Mouse (Mus musculus) induced T-regulatory cell, adult 2 months (primary cell): ENCODE data around the gene Thtpa.

ENCODE experiments used
- DNase-seq: peaks from one replicate; pipeline ENCODE4 v3.0.0-alpha.2; 2012; ENCODE audit warnings: low read depth

Thtpa gene

GRCm38 (mm10) chr14:55139313-55139712 is 44.7 kb downstream of the Thtpa start:
- no peak for DNase-seq

- no peak for DNase-seq
Observed at GRCm38 (mm10) chr14:55146324-55146723, 51.7 kb downstream of the Thtpa start.

- peak; percentile 14 for DNase-seq
Observed at GRCm38 (mm10) chr14:55146829-55147401, 52.3 kb downstream of the Thtpa start.

DNA sequence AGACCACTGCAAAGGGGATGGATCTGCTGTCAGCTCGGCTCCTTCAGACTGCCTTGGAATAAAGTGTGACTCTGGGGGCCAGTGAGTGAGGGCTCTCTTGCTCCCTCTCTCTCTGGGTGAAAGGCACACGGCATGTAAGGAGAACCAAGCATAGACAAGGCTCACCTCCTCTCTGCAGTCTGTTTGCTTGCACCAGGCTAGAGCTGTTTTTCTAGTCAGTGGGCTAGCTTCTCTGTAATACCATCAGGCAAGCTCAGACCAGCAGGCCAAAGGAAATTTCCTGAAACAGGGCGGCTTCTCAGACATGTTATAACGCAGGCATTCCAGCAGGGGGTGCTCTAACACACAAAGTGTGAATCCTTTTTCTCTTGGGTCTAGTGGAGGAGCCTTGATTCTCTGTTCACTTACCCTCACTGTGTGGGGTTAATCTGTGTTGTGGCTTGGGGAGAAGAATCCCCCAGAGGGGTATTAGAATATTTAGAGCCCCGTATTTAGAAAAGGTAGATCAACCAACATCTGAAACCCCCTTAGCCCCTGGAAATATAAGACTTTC is 53.9 kb downstream of the Thtpa start:
- peak; percentile 77 for DNase-seq
